Mouse (Mus musculus) embryonic fibroblast, embryonic 13.5 days (primary cell): ENCODE data around the gene Tenm2.

ENCODE experiments used
- CTCF ChIP-seq: IDR thresholded peaks from 2 replicates; pipeline ENCODE4 v1.5.1; 2011; ENCODE audit warnings: mild to moderate bottlenecking, control low read depth, low read length, moderate library complexity, borderline replicate concordance; ENCODE audit not compliant: insufficient read depth
- POLR2A ChIP-seq: IDR thresholded peaks from 2 replicates; pipeline ENCODE4 v1.6.1; 2011; ENCODE audit warnings: low read depth, mild to moderate bottlenecking, control low read depth, low read length, moderate library complexity

GRCm38 (mm10) chr11:36804615-36805014, 431.1 kb downstream of the Tenm2 start:
- TF ChIP-seq CTCF = no peak
- TF ChIP-seq POLR2A = no peak
